8 mouse cellular contexts compared by ENCODE assay signal in genomic region chr13:58213801-58214200, GRCm38 (mm10). TPM values are rescaled to one million over a fixed set of nuclear protein-coding genes. Genes with fewer than 3 reads are reported as not detected.
DNase-seq lines count a peak whose midpoint lies in the region; ATAC-seq and TF ChIP-seq lines count a peak whose summit lies in the region.

No protein-coding gene starts in this region.

- ATAC-seq in kidney, embryonic 14.5 days (ENCODE audit: low FRiP score, low TSS enrichment), result no peak
- no peak for ATAC-seq in intestine, embryonic 14.5 days (replicated peaks; ENCODE audit: low FRiP score, low TSS enrichment, low read depth)
- no peak for ATAC-seq in neural tube, embryonic 15.5 days (ENCODE audit: low FRiP score)

- H3K36me3 ChIP-seq in kidney, embryonic 14.5 days (ENCODE audit: control insufficient read depth, insufficient read depth, low read length), result no peaks in the 10 kb centered on the region
- no peaks in the 10 kb centered on the region for H3K36me3 ChIP-seq in intestine, embryonic 14.5 days (ENCODE audit: control insufficient read depth, insufficient read depth, low read length)
- no peaks in the 10 kb centered on the region for H3K36me3 ChIP-seq in neural tube, embryonic 15.5 days

- DNase-seq in kidney, adult 8-10 months, result no peak
- no peak for DNase-seq in intestine, embryonic 14.5 days (ENCODE audit: low spot score)
- no peak for DNase-seq in adrenal gland, postnatal 10 days
- no peak for DNase-seq in left cerebral cortex, adult 9 months (ENCODE audit: low spot score in 2 of 2)
- no peak for DNase-seq in adrenal gland, postnatal 25 days

- no peak for TF ChIP-seq POLR2A in cortical plate, adult 2 months (IDR thresholded peaks at IDR 0.05; ENCODE audit: extremely low read depth, insufficient read depth, low read length)

- WGBS in kidney, embryonic 14.5 days, result 48% methylated on average over 8 of the region's 8 CpGs
- 53% methylated on average over 8 of the region's 8 CpGs for WGBS in intestine, embryonic 14.5 days
- 64% methylated on average over 8 of the region's 8 CpGs for WGBS in neural tube, embryonic 15.5 days

- H3K9me3 ChIP-seq in kidney, embryonic 14.5 days (ENCODE audit: control insufficient read depth, low read length), result no peaks in the 10 kb centered on the region
- H3K9me3 ChIP-seq in intestine, embryonic 14.5 days (ENCODE audit: control insufficient read depth, low read length), result no peaks in the 10 kb centered on the region
- H3K9me3 ChIP-seq in neural tube, embryonic 15.5 days (replicated peaks), result no peaks in the 10 kb centered on the region

- no peak overlapping the region for H3K27ac ChIP-seq in kidney, embryonic 14.5 days (ENCODE audit: low read depth, low read length)
- no peak overlapping the region for H3K27ac ChIP-seq in cortical plate, adult 2 months (ENCODE audit: insufficient read depth, low read length)
- H3K27ac ChIP-seq in intestine, embryonic 14.5 days (ENCODE audit: low read depth), result no peak overlapping the region
- no peak overlapping the region for H3K27ac ChIP-seq in neural tube, embryonic 15.5 days (replicated peaks)

- peak overlapping the region; percentile 97; the same call in 1 of the 2 replicates for H3K9ac ChIP-seq in kidney, embryonic 14.5 days (ENCODE audit: low read depth, low read length)
- peak overlapping the region; percentile 93; the same call in 1 of the 2 replicates for H3K9ac ChIP-seq in intestine, embryonic 14.5 days (ENCODE audit: low read length)
- peak overlapping the region; percentile 89; the same call in 1 of the 2 replicates for H3K9ac ChIP-seq in neural tube, embryonic 15.5 days (replicated peaks)

- peak overlapping the region; percentile 86 for H3K4me2 ChIP-seq in kidney, embryonic 14.5 days (replicated peaks; ENCODE audit: low read depth, low read length)
- peak overlapping the region; percentile 96 for H3K4me2 ChIP-seq in intestine, embryonic 14.5 days (ENCODE audit: low read length)
- H3K4me2 ChIP-seq in neural tube, embryonic 15.5 days, result peak overlapping the region; percentile 82

- TF ChIP-seq CTCF in cortical plate, adult 2 months (IDR thresholded peaks at IDR 0.05; ENCODE audit: extremely low read depth, insufficient read depth, low read length), result no peak

- peak overlapping the region; percentile 99; the same call in 1 of the 2 replicates for H3K4me3 ChIP-seq in kidney, embryonic 14.5 days (ENCODE audit: low read length)
- peak overlapping the region; percentile 55; the same call in 1 of the 2 replicates for H3K4me3 ChIP-seq in cortical plate, adult 2 months (ENCODE audit: insufficient read depth, low read length)
- H3K4me3 ChIP-seq in intestine, embryonic 14.5 days (ENCODE audit: low read depth, low read length), result peak overlapping the region; percentile 68
- peak overlapping the region; percentile 100 for H3K4me3 ChIP-seq in neural tube, embryonic 15.5 days (replicated peaks)

- H3K4me1 ChIP-seq in kidney, embryonic 14.5 days (ENCODE audit: control insufficient read depth, insufficient read depth, low read length), result peaks cover 26% of the 10 kb centered on the region
- H3K4me1 ChIP-seq in cortical plate, adult 2 months (ENCODE audit: control insufficient read depth, insufficient read depth, low read length), result peaks cover 11% of the 10 kb centered on the region; the same call in 1 of the 2 replicates
- peaks cover 19% of the 10 kb centered on the region for H3K4me1 ChIP-seq in intestine, embryonic 14.5 days (replicated peaks; ENCODE audit: control insufficient read depth, insufficient read depth, low read length)
- H3K4me1 ChIP-seq in neural tube, embryonic 15.5 days, result peaks cover 41% of the 10 kb centered on the region

- H3K27me3 ChIP-seq in kidney, embryonic 14.5 days (ENCODE audit: control insufficient read depth, insufficient read depth, low read length), result no peaks in the 10 kb centered on the region
- no peaks in the 10 kb centered on the region for H3K27me3 ChIP-seq in intestine, embryonic 14.5 days (replicated peaks; ENCODE audit: control insufficient read depth, insufficient read depth, low read length)
- H3K27me3 ChIP-seq in neural tube, embryonic 15.5 days (replicated peaks), result no peaks in the 10 kb centered on the region

RNA-seq across cellular contexts. Expression of gene Ubqln1, which starts 1.7 kb away (rescaled TPM):
- 60.8 and 98.7 TPM in 2 replicates for polyA plus RNA-seq in kidney, embryonic 14.5 days (2014; fragmentation: Nextera tagmentation; extraction: Ambion mirVana)
- polyA plus RNA-seq in cortical plate, adult 2 months (2012; rRNA removed), result 112 and 119 TPM in 2 replicates
- 83.3 and 85.6 TPM in 2 replicates for polyA plus RNA-seq in intestine, embryonic 14.5 days (2014; fragmentation: Nextera tagmentation; extraction: Ambion mirVana)
- polyA plus RNA-seq in neural tube, embryonic 15.5 days (2015; fragmentation: Nextera tagmentation; extraction: Ambion mirVana), result 137 and 144 TPM in 2 replicates
- total RNA-seq in adrenal gland, postnatal 10 days (2021), result 10 to 100 TPM; 89.6 to 93.1 TPM
- 118 and 136 TPM in 2 replicates for total RNA-seq in adrenal gland, postnatal 25 days (2021)

RNA-seq across cellular contexts. Expression of gene Idnk, which starts 56.4 kb away (rescaled TPM):
- polyA plus RNA-seq in kidney, embryonic 14.5 days (2014; fragmentation: Nextera tagmentation; extraction: Ambion mirVana), result 33.4 and 41.8 TPM in 2 replicates
- 24.1 and 24.2 TPM in 2 replicates for polyA plus RNA-seq in cortical plate, adult 2 months (2012; rRNA removed)
- polyA plus RNA-seq in intestine, embryonic 14.5 days (2014; fragmentation: Nextera tagmentation; extraction: Ambion mirVana), result 35.7 and 39.0 TPM in 2 replicates
- 64.6 TPM in 2 replicates for polyA plus RNA-seq in neural tube, embryonic 15.5 days (2015; fragmentation: Nextera tagmentation; extraction: Ambion mirVana)
- total RNA-seq in adrenal gland, postnatal 10 days (2021), result 10 to 100 TPM; 43.8 to 48.6 TPM
- total RNA-seq in adrenal gland, postnatal 25 days (2021), result 45.4 and 55.2 TPM in 2 replicates
